Mouse (Mus musculus): ENCODE results near the gene Siglech.

DNA sequence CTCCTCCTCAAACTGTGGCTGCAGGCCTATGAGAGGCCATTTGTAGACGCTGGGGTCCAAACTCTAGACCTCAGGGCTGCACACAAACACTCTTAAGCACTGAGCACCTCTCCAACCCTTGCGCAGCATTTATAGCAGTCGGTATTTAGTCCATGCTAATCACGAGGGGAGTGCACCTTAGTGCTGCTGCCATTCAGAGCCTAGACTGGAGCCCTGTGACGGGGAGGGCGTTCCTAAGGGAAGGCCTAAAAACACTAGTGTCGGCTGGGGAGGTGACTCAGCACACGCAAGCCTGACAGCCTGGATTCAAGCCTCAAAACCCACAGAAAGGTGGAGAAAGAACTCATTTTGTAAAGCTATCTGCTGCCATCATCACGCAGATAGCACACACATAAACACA, 59.6 kb downstream of the Siglech start:
- no peak for TF ChIP-seq CTCF (IDR thresholded peaks at IDR 0.05; ENCODE audit: control insufficient read depth, insufficient read depth, low read length)
- TF ChIP-seq POLR2A (IDR thresholded peaks at IDR 0.05; ENCODE audit: borderline replicate concordance, control insufficient read depth, low read depth, low read length), result no peak

Measured in bone marrow, adult 2 months (tissue).